Mouse (Mus musculus) megakaryocyte, embryonic 14.5 days (primary cell): ENCODE data around the gene Cd300a.

Source experiments
- FLI1 ChIP-seq: IDR thresholded peaks from 2 replicates; pipeline ENCODE4 v1.6.1; 2012; ENCODE audit warnings: low read length, inconsistent platforms, mixed read lengths
- GATA1 ChIP-seq: IDR thresholded peaks from 3 replicates; pipeline ENCODE4 v1.6.1; 2012; ENCODE audit warnings: mixed read lengths, low read length, inconsistent platforms, borderline replicate concordance

DNA sequence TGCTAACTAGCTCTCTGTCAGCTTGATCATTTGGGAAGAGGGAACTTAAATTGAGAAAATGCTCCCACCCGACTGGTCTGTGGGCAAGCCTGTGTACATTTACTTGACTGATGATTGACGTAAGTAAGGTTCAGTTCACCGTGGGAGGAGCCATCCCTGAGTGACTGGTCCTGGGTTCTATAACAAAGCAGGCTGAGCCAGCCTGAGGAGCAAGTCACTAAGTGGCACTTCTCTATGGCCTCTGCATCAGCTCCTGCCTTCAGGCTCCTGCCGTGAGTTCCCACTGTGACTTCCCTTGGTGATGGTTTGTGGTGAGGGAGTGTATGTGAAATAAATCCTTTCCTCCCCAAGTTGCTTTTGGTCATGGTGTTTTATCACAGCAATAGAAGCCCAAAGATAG is 18.2 kb downstream of the Cd300a start:
- TF ChIP-seq GATA1: no peak
- no peak for TF ChIP-seq FLI1
